Mouse (Mus musculus): ENCODE measurements around the gene Znrd1as. TPM values are rescaled to one million over a fixed set of nuclear protein-coding genes. Genes with fewer than 3 reads are reported as not detected.

Gene Znrd1as
- 10 to 100 TPM; 26.5 to 26.6 TPM for total RNA-seq (2021)
- long read RNA-seq, experiment 1, transcript Znrd1as-201 (3 exons, 976 nt) = major isoform, 12 of 15 reads
- long read RNA-seq, experiment 1, partial matches to known transcripts = 0 of 15 reads
- long read RNA-seq, experiment 1, other reads (novel, unspliced or antisense) = 2 of 15 reads
- long read RNA-seq, experiment 2, transcript Znrd1as-201 (3 exons, 976 nt) = major isoform, 17 of 21 reads
- long read RNA-seq, experiment 2, partial matches to known transcripts = 0 of 21 reads
- long read RNA-seq, experiment 2, other reads (novel, unspliced or antisense) = 0 of 21 reads

DNA sequence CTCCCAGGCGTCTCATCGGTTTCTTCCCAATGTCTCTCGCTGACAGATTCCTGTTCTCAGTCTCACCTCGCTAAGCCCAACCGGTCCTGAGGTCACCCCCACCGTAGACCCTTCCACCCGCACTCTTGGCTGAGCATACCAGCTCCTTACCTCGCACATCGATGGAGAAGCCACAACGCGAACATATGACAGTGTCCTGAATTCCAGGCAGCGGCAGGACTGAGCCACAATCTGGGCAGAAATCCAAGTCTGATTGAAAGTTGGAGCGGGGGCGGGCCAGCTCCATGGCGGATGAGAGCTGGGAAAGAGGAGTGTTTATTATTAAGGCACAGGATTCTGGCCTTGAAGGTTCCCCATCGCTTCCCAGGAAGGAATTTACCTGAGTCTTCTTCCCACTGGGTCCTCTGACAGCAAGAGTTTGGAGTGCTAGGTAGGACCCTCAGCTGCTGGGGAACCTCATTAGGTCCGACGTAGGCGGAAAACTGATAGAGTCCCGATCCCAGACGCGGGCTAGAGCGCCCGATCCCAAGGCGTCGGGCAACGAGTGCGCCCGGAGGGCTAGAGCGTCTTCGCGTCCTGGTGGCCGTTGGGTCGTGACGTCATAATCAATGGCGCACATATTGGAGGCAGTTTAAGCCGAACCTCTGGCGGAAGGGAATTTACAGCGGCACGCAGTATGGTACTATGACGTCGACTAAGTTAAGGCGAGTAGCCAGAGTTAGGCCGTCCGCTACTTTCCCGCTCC, at the start of gene Znrd1as, which contains the start of gene Znrd1:
TSS of gene Znrd1as (plus strand) at position 594 of the 745 bp plus-strand sequence.
TSS of gene Znrd1 (minus strand) at position 561 of the 745 bp plus-strand sequence.
- peak; percentile 94 for DNase-seq (ENCODE audit: low spot score)

DNA sequence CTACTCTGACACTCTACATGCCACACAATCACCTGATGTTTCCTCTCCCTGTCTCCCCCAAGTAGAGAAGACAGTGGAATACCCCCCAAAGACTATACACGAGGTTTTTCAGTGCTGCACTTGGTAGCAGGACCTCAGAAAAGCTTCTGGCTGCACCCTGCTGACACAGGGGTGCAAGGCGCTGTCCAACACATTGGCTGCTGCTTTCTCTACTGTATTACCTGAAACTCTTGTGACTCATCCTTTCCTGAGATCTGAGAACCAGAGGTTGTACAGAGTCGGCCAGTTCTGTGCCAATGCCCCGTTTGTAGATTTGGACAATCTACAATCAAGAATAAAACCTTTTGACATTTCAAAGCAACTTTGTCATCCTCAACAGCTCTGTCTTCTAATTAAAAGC, 48.6 kb upstream of the Znrd1as start:
- no peak for DNase-seq (ENCODE audit: low spot score)

DNA sequence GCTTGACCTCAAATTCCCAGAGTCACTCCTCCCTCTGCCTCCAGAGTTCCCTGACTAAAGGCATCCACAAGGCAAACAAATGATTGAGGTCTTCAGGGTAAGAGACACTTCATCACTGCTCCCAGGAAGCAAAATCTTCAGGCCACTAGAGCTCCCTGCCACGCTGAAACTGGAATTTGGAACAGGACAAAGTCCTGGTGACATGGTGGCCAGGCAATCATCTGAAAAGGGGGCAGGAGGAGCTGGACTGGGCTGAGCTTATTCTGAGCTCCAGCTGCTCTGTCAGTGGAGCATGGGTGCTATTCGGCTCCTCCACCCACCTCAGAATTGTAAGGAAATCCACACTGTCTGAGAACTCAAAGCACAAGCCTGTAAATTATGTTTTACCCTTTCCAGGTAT, 46.4 kb upstream of the Znrd1as start:
- DNase-seq (ENCODE audit: low spot score) = no peak

DNA sequence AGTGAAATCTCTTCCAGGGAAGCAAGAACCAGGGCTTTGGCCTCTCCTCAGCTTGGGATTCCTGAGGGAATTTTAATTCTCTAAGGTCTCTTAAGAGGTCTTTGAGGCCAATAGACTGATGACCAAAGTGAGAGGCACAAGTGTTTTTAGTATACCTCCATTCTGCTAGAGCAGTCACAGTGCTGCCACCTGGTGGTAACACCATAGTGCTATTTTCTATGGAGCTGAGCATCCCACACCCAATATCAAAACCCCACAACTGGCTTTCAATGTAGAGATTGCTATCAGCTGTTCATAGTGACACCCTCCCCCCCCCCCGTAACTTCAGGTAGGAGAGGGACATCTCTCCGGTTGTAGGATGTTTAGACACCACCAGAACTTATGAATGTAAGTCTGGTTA, 44.3 kb upstream of the Znrd1as start:
- DNase-seq (ENCODE audit: low spot score) = peak; percentile 64

DNA sequence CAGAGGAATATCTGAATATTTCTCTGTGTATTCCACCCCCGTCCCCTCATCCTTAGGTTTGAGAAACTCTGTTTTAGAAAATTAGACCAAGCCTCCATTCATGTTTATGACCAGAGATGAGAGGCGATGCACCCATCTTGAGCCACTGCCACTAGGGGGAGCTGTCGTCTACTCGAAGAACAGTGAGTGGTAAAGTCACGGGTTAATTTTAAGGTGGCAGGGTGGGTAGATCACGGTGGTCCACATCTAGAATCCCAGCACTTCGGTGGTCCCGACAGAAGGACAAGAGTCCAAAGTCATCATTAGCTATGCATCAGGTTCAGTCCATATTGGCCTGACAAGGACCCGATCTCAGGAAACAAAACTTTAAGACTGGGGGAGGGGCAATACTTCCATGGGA, 43.3 kb upstream of the Znrd1as start:
- peak; percentile 24 for DNase-seq (ENCODE audit: low spot score)

- DNase-seq (ENCODE audit: low spot score) = no peak
Observed at GRCm38 (mm10) chr17:36920239-36920638, 38.2 kb upstream of the Znrd1as start.

- no peak for DNase-seq (ENCODE audit: low spot score)
Observed at GRCm38 (mm10) chr17:36922715-36923114, 35.7 kb upstream of the Znrd1as start.

GRCm38 (mm10) chr17:36923491-36923890, 34.9 kb upstream of the Znrd1as start:
- DNase-seq (ENCODE audit: low spot score) = no peak

- DNase-seq (ENCODE audit: low spot score) = no peak
Observed at GRCm38 (mm10) chr17:36927496-36928120, 30.8 kb upstream of the Znrd1as start.

DNA sequence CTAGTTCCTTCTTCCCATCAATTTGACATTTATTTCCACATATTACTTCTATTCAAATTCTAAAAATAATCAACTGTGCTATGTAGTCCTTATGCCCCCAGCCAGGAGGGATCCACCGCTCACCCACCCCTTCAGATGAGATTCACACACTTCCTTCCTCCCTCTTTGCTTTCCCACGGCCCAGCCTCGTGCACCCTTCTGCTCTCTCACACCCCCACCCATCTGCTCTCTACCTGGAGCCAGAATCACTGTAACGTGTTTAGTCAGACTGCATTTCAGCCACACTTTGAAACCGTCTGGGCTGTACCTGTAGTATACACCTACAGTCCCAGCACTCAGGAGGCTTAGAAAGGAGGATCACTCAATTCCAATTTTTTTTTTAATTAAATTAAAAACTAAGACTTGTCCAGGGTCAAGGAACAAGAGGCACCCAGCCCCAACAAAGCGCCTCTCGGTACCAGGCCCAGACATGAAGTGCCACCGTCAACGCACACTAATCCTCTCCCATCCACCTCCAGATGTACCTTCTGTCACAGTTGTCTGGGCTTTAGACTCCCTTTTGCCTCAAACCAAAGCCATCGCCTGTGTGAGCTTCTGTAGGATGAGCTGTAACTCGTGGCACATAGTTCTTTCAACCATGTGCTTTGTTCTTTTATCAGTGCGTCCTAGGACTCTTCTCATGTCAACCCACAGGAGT, 29.0 kb upstream of the Znrd1as start:
- no peak for DNase-seq (ENCODE audit: low spot score)

GRCm38 (mm10) chr17:36930233-36930632, 28.2 kb upstream of the Znrd1as start:
- no peak for DNase-seq (ENCODE audit: low spot score)

DNA sequence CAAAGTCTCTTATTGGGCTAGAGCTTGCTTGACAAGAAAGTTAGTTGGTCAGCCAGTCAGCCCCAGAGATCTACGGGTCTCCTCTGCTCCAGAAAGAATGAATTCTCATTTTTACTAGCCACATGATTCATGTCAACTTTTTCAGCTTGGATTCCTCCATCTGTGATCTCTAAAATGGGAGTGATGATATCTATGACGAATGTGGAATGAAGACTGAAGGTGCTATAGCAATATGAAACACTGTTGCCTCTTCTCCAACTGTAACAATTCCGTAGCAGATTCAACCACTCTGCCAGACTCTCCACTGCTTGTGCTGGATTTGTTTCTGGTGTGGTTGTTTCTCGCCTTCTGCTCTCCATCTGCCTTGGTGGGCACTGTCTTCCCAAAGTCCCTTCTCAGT, 27.3 kb upstream of the Znrd1as start:
- DNase-seq (ENCODE audit: low spot score) = no peak

DNA sequence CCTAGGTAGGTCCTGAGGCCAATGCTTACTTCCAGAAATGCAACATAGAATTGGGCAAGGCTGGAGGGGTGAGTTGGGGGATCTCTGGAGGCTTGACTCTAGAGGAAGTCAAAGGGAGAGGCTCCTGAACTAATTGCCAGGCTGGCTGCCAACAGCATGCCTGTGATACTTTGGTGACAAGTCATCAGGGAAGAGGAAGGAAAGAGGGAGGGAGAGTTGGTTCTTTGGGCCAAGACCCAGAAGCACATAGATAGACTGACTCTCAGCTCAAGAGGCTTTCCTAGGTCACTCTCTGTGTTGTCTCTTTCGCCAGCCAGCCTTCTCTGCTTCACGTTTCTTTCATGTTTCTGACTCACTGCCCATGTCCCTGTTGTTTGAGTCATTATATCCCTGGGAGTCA, 26.6 kb upstream of the Znrd1as start:
- no peak for DNase-seq (ENCODE audit: low spot score)

DNA sequence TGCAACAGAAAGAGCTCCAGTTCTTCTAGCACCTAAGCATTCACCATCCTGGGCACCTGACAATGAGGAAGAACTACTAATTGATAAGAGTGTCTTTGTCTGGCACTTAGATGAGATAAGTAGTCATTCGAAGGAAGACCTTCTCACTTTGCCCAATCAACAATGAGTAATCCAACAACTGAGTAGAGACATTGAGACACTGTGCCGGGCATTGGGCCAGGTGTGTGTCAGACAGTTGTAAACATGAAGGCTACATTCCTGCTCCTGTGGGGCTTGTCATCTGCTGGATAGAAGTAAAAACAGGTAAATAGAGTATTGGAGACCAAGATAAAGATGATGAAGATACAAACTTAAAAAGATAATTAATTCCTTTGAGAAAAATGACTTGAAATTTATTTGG, 20.3 kb upstream of the Znrd1as start:
- no peak for DNase-seq (ENCODE audit: low spot score)

DNA sequence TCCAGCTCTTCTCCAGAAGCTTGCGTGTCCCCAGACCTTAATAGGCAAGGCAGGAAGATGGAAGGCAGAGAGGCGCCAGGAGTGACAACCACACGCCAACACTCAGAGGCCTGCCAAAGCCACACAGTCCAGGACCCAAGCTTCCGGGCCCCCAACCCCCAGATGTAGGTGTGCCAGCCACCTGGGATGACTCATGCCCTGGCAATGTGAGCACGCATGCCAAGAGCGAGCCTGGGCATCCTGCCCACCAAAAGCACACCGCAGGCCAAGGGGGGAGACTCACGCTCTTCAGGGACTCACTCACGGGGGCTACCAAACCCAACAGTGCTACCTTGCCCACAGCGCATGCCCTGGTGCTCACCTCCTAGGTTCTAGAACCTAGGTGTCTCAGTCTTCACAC, 16.0 kb upstream of the Znrd1as start:
- DNase-seq (ENCODE audit: low spot score) = peak; percentile 20

DNA sequence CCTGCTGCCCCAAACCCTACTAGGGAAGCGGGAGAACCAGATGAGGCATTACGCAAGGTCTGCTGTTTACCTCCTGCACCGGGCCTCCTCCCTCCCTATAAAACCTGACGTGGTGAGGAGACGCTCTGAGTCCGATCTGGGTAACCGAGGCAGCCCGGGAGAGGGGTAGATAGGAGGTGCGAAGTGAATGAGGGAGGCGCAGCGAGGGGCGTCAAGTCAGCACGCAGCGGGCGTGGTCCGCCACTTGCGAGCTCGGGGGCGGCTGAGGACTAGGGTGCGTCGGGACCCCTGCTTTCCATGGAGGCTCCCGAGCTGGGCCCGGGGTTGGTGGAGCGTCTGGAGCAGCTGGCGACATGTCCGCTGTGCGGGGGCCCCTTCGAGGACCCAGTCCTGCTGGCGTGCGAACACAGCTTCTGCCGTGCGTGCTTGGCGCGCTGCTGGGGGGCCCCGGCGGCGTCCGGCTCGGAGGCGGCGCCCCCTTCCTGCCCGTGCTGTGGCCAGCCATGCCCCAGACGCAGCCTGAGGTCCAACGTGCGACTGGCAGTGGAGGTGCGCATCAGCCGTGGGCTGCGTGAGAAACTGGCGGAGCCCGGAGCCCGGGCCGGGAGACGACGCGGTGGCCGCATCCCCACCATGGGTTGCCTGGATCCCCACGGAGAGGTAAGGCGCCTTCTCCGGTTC, 15.5 kb upstream of the Znrd1as start, which contains the start of gene Rnf39:
TSS of gene Rnf39 (plus strand) at position 128 of the 681 bp plus-strand sequence.
- DNase-seq (ENCODE audit: low spot score) = no peak

GRCm38 (mm10) chr17:36943691-36944090, 14.7 kb upstream of the Znrd1as start:
- DNase-seq (ENCODE audit: low spot score) = no peak

- no peak for DNase-seq (ENCODE audit: low spot score)
Observed at GRCm38 (mm10) chr17:36944121-36944775, 14.1 kb upstream of the Znrd1as start.

DNA sequence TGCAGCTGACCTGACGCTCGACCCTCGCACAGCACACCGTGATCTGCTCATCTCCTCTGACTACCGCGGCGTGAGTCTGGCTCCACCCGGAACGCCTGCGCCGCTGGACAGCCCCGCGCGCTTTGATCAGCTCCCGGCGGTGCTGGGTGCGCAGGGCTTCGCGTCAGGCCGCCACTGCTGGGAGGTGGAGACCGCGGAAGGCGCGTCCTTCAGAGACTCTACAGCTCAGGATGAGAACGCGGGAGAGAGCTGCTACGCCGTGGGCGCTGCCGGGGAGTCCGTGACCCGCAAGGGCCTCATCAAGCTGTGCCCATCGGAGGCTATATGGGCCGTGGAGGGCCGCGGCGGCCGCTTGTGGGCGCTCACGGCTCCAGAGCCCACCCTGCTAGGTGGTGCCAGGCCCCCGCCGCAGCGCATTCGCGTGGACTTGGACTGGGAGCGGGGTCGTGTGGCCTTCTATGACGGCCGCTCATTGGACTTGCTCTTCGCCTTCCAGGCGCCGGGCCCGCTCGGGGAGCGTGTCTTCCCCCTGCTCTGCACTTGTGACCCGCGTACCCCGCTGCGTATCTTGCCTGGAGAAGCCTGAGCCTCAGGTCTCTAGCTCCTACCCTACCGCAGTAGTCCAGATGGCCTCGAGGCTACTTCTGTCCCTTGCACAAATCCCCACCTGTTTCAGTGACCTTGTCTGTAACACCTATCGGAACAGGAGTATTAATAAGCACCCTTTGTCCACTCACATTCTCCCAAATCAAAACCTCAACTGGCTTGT, 11.2 kb upstream of the Znrd1as start:
- DNase-seq (ENCODE audit: low spot score) = peak; percentile 45

DNA sequence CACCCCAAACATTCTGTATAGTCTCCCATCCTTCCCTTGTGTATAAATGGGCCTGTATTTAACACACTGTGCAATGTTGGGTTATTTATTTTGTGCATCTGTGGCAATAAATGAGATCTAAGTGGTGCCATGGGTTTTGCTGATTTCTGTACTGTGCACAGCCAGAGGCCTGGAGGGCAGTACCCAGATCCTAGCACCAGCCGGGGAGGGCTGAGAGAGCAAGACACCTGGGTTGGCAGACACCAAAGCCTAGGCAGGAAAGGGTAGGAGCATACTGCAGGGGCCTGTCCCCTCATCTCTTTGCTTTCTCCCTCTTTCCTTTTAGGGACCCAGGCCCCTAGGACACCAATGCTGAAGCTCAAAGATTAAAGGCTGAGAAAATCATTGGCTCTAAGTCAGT, 10.1 kb upstream of the Znrd1as start:
- DNase-seq (ENCODE audit: low spot score) = no peak
